Mouse (Mus musculus) liver, embryonic 14.5 days (tissue): ENCODE data around the gene Shroom1. TPM values are rescaled to one million over a fixed set of nuclear protein-coding genes. Genes with fewer than 3 reads are reported as not detected.
A peak's percentile ranks its signal among the peaks of the same experiment; 100 is the strongest.

Experiments used
- ATAC-seq: fragments of 200-750 bp; cut with Nextera tagmentation; 2 replicates; pipeline ENCODE4 v1.8.0; 2017; ENCODE audit warnings: moderate number of reproducible peaks, mild to moderate bottlenecking, moderate library complexity; ENCODE audit not compliant: insufficient read depth
- DNase-seq, 3 experiments: peaks; one replicate each; pipeline ENCODE4 v3.0.0-alpha.2; 2012 to 2013; ENCODE audit warnings: low read depth in 3 of 3, low spot score in 3 of 3
- H3K27ac ChIP-seq: fragments of 300-500 bp; sonication (generic); 2 replicates; pipeline ENCODE4 v1.5.1; 2014; ENCODE audit warnings: moderate library complexity, mild to moderate bottlenecking, control low read depth, inconsistent platforms
- H3K27me3 ChIP-seq: fragments of 300-500 bp; sonication (generic); 2 replicates; pipeline ENCODE4 v1.6.1; 2014; ENCODE audit warnings: mild to moderate bottlenecking, low read length, moderate library complexity; ENCODE audit not compliant: control insufficient read depth, insufficient read depth
- H3K36me3 ChIP-seq: fragments of 300-500 bp; sonication (generic); replicated peaks from 2 replicates; pipeline ENCODE4 v1.6.1; 2014; ENCODE audit warnings: low read depth; ENCODE audit not compliant: control insufficient read depth, insufficient read depth
- H3K4me1 ChIP-seq, 2 experiments: fragments of 200-500 bp in 1 of 2; fragments of 300-500 bp in 1 of 2; sonication (generic) in 1 of 2; replicated peaks; 2 replicates each; pipeline ENCODE4 v1.6.1; 2012 to 2014; ENCODE audit warnings: antibody characterized with exemption in 1 of 2, inconsistent platforms in 1 of 2, low read length in 1 of 2; ENCODE audit not compliant: control insufficient read depth in 2 of 2, insufficient read depth in 2 of 2
- H3K4me2 ChIP-seq: fragments of 300-500 bp; sonication (generic); 2 replicates; pipeline ENCODE4 v1.6.1; 2014; ENCODE audit warnings: low read depth, mild to moderate bottlenecking, control low read depth, moderate library complexity
- H3K4me3 ChIP-seq, 2 experiments: fragments of 200-500 bp in 1 of 2; fragments of 300-500 bp in 1 of 2; sonication (generic) in 1 of 2; 2 replicates each; pipeline ENCODE4 v1.5.1; 2012 to 2014; ENCODE audit warnings: low read depth in 2 of 2, low read length in 2 of 2, mild to moderate bottlenecking in 2 of 2, control low read depth in 1 of 2, inconsistent platforms in 1 of 2, moderate library complexity in 1 of 2; ENCODE audit not compliant: insufficient read depth in 1 of 2
- H3K9ac ChIP-seq: fragments of 300-500 bp; sonication (generic); replicated peaks from 2 replicates; pipeline ENCODE4 v1.6.1; 2014; ENCODE audit warnings: mild to moderate bottlenecking, control low read depth, moderate library complexity
- H3K9me3 ChIP-seq: fragments of 300-500 bp; sonication (generic); 2 replicates; pipeline ENCODE4 v1.6.1; 2016; ENCODE audit warnings: low read length, mixed read lengths; ENCODE audit not compliant: control insufficient read depth
- CTCF ChIP-seq: IDR thresholded peaks from 2 replicates; pipeline ENCODE4 v1.5.1; 2016; ENCODE audit warnings: antibody characterized with exemption, low read depth, control low read depth
- EP300 ChIP-seq: IDR thresholded peaks from 2 replicates; pipeline ENCODE4 v1.6.1; 2016; ENCODE audit warnings: antibody characterized with exemption, low read depth
- WGBS: fragments of 180-500 bp; shearing (Covaris S2); extraction: QIAGEN DNeasy Blood & Tissue Kit; methylation state at CpG from one replicate; pipeline ENCODE4 v1.1.7; 2014; ENCODE audit not compliant: insufficient replicate concordance; 5-methylcytosine and 5-hydroxymethylcytosine counted together
- polyA plus RNA-seq, 2 experiments: library from polyadenylated mRNA; depleted of rRNA in 1 of 2; stranded (reverse) in 1 of 2; unstranded in 1 of 2; fragments of >200 nt; fragmentation: Nextera tagmentation in 1 of 2; extraction: Ambion mirVana in 1 of 2; gene quantifications; 2 replicates each; pipeline versions ENCODE4 v1.2.1 to v1.2.3; 2012 to 2014

Gene Shroom1
- polyA plus RNA-seq, 2 experiments, result 1.5 to 1.7 TPM

DNA sequence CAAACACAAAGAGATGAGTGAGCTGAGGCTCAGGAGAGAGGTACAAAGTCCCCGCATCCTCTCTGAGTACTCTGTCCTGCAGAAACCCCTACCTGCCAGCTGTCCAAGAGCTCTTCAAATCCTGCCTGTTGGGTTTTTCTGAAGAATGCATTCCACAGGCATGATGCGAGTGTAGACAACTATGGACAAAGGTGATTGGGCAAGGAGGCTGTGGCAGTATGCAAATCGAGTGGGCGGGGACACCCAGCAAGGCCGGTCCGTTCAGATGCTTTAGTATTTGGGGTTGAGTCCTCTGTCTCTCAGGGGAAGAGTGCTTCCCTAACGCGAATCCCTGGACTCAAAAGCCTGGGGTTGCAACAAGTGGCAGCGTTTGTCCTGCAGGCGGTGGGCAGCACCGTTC is 43.6 kb downstream of the Shroom1 start:
- Histone ChIP-seq H3K9ac (no peak overlapping the region), H3K27ac (no peak overlapping the region), H3K9me3 (no peaks in the 10 kb centered on the region), H3K36me3 (no peaks in the 10 kb centered on the region), H3K4me2 (no peak overlapping the region), H3K4me1 (peaks cover 0 to 7% of the 10 kb centered on the region in 2 experiments; a peak in 2 of 4 replicates), H3K27me3 (peaks cover 3% of the 10 kb centered on the region; the same call in 1 of the 2 replicates), H3K4me3 (no peak overlapping the region)
- no peak for ATAC-seq
- DNase-seq, result no peak
- 11% methylated on average over 11 of the region's 11 CpGs for WGBS
- TF ChIP-seq CTCF (no peak), EP300 (no peak)

DNA sequence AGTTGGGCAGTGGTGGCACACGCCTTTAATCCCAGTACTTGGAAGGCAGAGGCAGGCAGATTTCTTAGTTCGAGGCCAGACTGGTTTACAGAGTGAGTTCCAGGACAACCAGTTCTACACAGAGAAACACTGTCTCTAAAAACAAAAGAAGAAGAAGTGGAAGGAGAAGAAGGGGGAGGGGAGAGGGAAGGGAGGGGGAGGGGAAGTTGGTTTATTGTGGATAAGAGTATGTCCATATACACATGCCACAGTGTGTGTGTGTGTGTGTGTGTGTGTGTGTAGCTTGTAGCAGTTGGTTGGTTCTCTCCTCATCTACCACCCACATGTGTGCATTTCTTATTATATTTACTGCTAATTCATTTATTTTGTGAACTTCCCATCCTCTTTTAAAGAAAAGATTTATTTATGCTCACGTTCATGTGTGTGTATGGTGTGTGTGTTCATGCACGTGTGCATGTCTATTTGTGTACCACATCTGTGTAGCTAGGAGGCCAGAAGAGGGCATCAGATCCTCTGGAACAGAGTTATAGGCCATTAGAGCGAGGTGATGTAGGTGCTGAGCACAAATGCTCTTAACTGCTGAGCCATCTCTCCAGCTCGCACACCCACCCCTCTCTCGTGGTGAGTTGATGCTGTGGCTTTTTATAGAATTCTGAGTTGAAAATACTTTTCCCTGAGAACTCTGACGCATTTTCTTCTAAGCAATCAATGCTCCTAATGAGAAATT is 45.2 kb downstream of the Shroom1 start:
- H3K27ac ChIP-seq, result no peak overlapping the region
- no peak overlapping the region for H3K4me2 ChIP-seq
- peaks cover 0 to 7% of the 10 kb centered on the region in 2 experiments; a peak in 2 of 4 replicates for H3K4me1 ChIP-seq
- H3K27me3 ChIP-seq, result peaks cover 3% of the 10 kb centered on the region; the same call in 1 of the 2 replicates
- H3K4me3 ChIP-seq, result no peak overlapping the region
- DNase-seq, result no peak
- H3K9ac ChIP-seq, result no peak overlapping the region
- no peak for ATAC-seq
- WGBS, result 42% methylated on average over 8 of the region's 8 CpGs
- no peaks in the 10 kb centered on the region for H3K9me3 ChIP-seq
- no peaks in the 10 kb centered on the region for H3K36me3 ChIP-seq
- peak; percentile 58 for TF ChIP-seq CTCF
- no peak for TF ChIP-seq EP300

DNA sequence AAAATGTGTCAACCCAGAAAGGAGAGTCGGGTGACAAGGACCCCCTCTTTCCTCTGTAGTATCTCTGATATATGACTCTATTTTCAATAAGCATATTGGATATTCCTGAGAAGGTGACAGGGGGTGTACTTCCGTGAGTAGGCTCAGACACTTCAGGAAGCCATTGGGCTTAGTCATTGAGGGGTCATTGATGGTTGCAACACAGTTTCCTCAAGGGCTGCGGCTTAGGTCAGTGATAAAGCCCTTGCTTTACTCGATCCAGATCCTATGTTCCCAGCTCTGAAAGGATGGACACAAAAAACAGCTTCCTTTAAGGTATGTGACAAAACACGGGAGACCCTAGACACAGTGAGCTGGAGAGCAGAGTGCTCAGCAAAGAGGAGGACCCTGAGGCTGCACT is 46.7 kb downstream of the Shroom1 start:
- Histone ChIP-seq H3K9me3 (no peaks in the 10 kb centered on the region), H3K27me3 (peaks cover 3% of the 10 kb centered on the region; the same call in 1 of the 2 replicates), H3K4me2 (no peak overlapping the region), H3K4me1 (peaks cover 0 to 7% of the 10 kb centered on the region in 2 experiments; a peak in 2 of 4 replicates), H3K9ac (no peak overlapping the region), H3K36me3 (no peaks in the 10 kb centered on the region), H3K4me3 (no peak overlapping the region), H3K27ac (no peak overlapping the region)
- no peak for ATAC-seq
- no peak for TF ChIP-seq CTCF
- TF ChIP-seq EP300, result no peak
- 36% methylated on average over 5 of the region's 5 CpGs for WGBS
- no peak for DNase-seq

DNA sequence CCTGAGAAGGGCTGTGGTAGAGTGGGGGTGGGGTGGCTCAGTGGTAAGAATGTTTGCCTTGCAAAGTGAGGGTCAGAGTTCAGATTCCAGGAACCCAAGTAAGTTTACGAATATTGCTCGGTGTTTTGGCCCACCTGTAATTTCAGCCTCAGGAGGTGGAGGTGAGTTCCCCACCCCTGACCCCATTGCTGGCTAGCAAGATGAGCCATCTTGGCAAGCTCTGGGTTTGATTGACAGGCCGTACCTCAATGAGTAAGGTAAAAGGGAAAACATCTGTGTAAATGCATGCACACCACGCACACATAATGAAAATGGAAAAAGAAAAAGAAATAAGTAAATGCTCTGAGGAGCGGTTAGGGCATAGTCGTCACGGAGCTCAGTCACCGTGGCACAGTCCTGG is 47.4 kb downstream of the Shroom1 start:
- H3K27ac ChIP-seq, result no peak overlapping the region
- 73% methylated on average over 8 of the region's 8 CpGs for WGBS
- no peaks in the 10 kb centered on the region for H3K36me3 ChIP-seq
- peaks cover 0 to 7% of the 10 kb centered on the region in 2 experiments; a peak in 2 of 4 replicates for H3K4me1 ChIP-seq
- no peak for DNase-seq
- H3K4me2 ChIP-seq, result no peak overlapping the region
- TF ChIP-seq EP300 (no peak), CTCF (no peak)
- ATAC-seq, result no peak
- no peaks in the 10 kb centered on the region for H3K9me3 ChIP-seq
- no peak overlapping the region for H3K9ac ChIP-seq
- no peak overlapping the region for H3K4me3 ChIP-seq
- peaks cover 3% of the 10 kb centered on the region; the same call in 1 of the 2 replicates for H3K27me3 ChIP-seq

DNA sequence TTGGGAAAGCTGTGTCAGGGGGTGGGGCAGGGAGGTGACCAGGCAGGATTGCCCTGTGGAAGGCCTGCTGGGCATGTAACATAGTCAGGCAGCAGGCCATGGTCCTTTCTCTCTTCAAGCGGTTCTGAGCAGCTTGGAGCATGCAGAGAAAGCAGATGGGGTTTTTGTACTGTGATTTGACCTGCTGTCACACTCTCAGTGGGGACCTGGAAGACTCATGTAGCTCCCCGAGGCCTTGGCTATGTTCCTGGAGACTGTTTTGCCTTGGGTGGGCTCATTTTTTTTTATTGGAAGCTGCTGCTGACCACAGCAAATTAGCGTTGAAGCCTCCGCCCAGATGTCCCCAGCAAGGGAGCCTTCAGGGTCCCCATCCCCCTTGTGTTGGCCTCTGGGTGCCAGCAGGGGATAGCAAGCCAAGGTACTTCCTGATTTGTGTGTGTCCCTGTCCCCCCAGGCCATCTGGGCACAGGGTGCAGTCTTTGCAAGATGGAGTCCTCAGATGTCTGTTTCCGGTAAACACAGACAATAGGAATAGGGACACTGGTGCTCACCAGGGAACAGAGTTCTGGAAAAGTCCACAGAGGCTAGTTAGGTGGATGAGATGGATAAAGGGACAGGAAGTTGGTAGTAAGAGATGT is 48.1 kb downstream of the Shroom1 start:
- no peak for TF ChIP-seq CTCF
- no peak for TF ChIP-seq EP300
- no peak for ATAC-seq
- no peak overlapping the region for H3K4me3 ChIP-seq

More for the DNA sequence above, 48.1 kb downstream of the Shroom1 start:
- H3K4me1 ChIP-seq, result peaks cover 0 to 7% of the 10 kb centered on the region in 2 experiments; a peak in 2 of 4 replicates
- 74% methylated on average over 5 of the region's 5 CpGs for WGBS
- DNase-seq, result no peak
- peaks cover 3% of the 10 kb centered on the region; the same call in 1 of the 2 replicates for H3K27me3 ChIP-seq
- H3K36me3 ChIP-seq, result no peaks in the 10 kb centered on the region
- no peak overlapping the region for H3K27ac ChIP-seq
- no peak overlapping the region for H3K9ac ChIP-seq
- H3K4me2 ChIP-seq, result no peak overlapping the region
- H3K9me3 ChIP-seq, result no peaks in the 10 kb centered on the region
